Mouse (Mus musculus): ENCODE results near the gene Cbx6.
A peak's percentile ranks its signal among the peaks of the same experiment; 100 is the strongest.

Gene Cbx6

DNA sequence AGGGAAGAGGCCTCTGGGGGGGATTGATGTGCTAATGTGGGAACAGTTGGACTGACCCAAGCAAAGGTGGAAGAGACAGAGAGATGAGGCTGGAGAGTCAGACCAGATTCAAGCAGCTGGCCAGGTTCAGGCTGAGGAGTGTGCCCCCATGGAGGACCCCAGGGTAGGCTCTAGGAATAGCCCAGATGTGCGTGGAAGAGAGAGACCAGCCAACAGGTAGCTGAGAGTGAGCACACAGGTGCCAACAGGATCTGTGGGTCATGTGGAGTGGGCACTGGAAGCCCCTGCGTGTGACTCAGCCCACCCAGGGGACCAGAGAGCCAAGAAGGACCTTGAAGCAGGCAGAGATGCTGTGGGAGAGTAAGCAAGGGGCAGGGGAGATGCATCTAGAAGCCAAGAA, 32.8 kb downstream of the Cbx6 start:
- DNase-seq: no peak

DNA sequence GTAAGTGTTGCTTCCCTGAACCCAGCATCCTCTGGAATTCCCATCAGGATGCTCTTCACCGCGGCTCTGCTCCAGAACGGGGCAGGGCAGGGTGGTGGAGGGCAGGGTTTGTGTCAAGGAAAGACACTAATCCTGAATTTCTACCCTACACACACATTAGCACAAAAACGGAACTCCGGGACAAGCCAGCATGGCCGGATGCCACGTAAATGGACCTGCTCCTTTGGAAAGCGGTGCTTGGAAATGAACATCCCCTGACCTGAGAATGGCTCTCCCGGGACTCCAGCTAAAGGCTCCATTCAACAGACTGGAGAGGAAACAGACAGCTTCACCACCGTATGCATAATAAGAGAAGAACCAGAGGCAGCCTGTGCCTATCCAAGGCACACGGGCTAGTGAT, 33.8 kb downstream of the Cbx6 start:
- DNase-seq: no peak

DNA sequence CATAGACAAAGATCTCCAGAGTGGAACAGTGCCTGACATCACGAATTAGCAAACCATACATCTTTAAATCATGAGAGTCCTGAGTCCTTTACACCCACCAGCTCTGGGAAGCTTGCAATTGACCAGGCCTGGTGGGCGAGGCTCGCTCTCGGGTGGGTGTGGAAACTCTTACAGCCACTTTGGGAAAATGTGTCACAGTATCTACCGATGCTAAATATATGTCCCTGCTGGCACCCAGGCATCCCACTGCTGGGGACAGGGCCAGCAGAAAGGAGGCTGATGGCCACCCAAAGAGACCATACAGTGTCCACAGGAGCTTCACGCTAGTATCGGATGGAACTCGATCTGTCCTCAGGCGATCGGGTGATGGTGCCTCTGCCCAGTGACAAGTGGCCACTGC, 35.9 kb downstream of the Cbx6 start:
- DNase-seq: no peak

DNA sequence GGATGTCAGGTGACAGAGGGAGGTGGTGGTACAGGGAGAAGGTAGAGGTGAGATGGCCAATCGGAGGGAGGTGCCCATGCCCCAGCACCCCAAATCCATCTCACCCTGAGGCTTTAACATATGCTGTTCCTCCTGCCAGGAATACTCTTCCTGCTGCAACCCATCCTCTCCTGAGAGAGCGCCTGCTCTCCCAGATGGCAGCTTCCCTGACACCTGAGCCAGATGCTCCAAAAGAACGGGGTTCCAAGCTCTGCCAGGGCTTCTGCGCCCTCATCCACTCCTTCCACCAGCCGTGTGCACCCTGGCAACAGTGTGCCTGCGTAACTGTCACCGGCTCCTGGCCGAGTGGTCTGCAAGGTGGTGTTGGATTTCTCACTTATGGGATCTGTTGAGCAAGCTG, 36.8 kb downstream of the Cbx6 start:
- no peak for DNase-seq

DNA sequence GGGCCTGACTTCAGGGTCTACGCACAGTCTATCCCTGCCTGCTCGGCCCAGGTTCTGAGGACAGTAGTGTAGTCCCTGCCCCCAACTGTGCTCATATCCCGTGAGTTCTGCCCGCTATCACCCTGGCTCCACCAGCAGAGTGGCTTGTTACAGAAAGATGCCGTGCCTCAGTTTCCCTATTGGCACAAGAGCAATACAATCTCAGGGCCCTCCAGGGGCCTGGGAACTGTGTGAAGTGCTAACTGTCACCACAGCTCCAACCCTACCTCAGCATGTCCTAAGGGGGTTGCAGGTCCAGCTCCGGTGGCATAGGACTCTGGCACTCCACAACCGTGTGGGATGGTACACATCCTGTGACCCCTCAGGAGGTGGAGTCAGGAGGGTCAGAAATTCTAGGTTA, 37.4 kb downstream of the Cbx6 start:
- no peak for DNase-seq

DNA sequence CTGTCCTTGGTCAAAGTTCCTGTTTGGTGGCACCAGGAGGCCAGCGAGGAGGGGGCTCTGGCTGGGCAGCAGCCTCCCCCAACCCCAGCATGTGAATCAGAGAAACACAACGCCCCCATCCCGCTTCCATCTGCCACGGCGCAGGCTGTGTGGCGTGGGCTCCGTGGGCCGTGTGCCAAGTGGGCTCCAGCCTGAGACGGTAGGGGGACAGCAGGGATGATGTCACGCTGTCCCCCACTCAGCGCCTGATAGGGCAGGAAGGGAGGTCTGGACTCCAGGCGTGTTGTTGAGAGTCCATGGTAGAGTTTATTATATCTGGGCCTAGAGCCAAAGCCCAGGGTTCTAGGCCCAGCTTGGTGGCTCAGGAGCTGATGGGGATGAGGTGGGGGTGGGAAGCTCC, 38.2 kb downstream of the Cbx6 start:
- DNase-seq: no peak

DNA sequence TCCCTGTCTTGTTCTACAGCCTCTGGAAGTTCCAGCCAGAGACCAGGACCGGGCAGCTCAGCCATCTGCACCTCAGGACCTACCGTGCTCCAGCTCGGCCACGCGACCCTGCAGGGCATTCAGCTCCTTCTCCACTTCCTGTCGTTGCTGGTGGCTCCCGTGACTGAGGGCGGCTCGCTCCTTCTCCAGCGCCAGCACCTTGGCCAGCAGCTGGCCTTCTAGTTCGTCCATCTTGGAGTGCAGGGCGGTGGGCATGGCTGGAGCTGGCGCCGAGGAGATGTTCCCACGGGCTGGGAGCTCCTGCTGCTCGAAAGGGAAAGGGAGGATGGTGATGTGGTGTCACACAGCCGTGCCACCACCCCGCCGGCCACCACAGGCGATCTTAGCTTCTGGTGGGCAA, 40.3 kb downstream of the Cbx6 start:
- DNase-seq: no peak

DNA sequence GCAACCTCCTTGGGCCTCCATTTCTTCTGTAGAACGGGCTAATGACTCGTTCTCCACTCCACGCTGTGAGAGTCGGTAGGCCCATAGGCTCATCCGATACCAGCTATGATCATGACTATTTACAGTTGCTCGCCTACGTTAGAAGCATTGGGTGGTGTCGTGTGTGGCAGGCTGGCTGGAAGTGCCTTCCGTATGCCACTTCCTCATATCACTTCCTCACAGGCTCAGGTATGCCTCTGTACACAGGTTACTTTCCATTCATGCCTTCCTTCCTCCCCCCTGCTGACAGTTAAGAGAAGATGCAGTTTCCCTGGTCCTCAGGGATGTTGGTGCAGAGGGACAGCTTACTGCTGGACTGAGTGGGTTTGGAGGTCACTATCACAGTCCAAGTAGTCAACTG, 41.4 kb downstream of the Cbx6 start:
- no peak for DNase-seq

DNA sequence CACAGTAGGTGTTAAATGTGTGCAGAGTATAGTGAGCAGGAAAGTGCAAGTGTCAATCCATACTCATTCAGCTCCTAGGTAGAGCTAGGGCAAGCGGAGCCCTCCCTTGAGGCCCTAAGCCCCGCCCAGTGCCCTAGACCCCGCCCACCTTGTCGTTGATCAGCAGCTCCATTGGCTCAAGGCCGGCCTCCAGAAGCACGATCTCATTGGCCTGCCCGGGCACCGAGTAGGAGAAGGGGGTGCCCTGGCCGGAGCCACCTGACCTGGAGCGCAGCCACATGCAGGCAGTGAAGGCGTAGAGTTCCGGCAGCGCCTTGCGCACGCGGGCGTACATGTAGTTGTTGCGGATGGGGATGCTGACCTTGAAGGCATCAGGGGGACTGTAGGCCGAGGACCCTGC, 42.0 kb downstream of the Cbx6 start:
- DNase-seq: peak; percentile 80

DNA sequence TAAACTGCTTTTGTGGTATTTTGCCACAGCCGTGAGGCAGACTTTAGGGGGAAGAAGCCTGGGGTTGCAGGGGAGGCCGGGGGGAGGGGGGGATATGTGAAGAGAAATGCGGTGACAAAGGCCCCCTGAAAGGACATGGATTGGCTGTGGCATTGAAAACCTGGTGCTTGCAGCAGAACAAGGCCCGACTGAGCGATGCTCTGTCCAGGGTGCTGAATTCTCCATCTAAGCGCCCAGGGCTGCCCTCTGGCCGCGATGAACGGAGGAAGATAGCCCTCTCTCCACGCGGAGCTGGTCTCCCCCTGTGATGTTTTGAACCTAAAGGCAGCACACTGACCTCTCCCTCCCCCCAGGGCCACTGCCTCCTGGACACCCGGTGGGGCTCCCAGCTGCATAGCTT, 43.0 kb downstream of the Cbx6 start:
- DNase-seq: peak; percentile 81

DNA sequence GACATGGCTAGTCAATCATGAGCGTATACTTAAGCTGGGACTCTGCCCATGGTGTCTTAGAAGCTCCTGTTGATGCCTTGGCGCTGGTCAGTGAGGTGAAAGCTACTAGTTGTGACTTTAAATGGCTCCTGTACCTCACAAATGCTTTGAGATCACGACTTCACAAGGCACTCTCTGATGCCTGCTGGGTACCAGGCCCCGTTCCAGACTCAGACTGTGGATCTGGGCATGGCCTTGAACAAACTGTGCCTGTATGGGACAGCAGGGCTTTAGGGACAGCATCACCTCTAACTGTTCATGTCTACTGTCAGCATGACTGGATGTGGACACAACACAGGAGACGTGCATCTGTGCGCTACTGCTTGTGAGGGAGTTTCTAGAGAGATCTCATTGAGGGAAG, 43.6 kb downstream of the Cbx6 start:
- DNase-seq: no peak

DNA sequence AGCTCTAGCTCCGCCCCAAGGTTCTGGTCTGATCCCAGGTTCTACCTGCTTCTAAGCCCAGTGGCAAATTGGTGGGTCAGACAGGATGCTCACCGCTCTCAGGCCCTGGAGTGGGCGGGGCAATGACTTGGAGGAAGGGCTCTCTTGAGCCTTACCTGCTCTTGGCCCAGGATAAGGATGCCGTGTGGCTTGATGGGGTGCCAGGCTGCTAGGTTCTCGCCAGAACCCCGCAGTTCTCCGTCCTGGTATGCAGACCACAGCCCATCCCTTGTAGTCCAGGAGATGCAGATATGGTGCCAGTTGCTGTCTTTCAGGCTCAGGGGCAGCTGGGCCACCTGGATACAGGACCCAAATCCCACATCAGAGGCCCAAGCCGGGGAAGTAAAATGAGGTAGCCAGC, 44.4 kb downstream of the Cbx6 start:
- DNase-seq: no peak

DNA sequence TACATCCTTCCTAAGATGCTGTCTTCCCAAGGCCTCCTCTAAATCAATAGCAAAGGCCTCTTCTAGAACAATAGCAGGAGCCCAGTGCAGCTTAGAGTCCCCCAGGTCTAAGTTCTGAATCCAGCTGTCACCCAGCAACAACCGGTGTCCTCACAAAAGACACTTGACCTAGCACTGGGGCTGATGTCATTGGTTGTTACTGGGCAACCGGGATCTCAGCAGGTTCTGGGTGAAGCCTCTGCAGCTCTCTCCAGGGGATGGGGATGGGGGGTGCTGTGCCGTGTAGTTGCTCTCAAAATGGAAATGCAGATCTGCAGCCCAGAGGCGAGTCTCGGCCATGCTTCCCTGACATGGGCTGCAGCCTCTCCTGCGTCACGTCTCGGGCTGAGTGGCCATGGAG, 46.7 kb downstream of the Cbx6 start:
- peak; percentile 53 for DNase-seq

DNA sequence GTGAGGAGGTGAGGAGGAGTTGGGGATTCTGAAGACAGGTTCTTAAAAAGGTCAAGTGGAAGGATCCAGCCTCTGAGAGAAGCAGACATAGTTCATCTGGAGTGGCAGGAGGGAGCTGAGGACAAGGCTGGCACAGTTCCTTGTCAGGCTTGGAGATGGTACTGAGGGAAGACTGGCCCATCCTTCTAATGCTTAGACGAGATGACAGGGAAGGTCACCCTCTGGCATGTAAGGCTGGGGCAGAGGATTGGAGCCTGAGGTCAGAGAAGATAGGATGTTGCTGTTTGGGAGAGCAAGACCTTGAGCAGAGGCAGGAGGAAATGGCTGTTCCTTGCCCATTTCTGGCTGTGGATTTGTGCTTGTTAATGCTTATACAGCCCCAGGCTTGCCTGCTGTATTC, 49.4 kb downstream of the Cbx6 start:
- no peak for DNase-seq

DNA sequence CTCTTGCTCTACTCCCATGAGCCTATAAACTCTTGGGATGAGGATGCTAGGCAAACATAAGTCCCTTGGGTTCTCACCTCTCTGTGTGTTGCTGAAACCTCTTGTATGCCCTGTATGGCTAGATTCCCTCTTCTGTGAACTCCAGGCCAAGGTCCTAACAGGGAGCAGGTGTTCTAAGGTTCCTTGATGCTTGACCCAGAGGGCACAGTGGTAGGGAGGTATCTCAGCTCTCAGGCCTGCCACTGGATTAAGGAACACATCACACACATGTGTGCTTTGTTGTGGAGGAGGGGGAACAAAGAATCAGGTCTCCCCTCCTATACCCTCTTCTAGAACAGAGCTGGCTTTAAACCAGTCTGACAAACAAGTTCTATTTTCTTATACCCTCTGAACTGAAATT, 56.7 kb downstream of the Cbx6 start, which contains the start of gene Dnal4:
Dnal4 (minus strand) TSS at position 101 of the 400 bp plus-strand sequence.
- no peak for DNase-seq

DNA sequence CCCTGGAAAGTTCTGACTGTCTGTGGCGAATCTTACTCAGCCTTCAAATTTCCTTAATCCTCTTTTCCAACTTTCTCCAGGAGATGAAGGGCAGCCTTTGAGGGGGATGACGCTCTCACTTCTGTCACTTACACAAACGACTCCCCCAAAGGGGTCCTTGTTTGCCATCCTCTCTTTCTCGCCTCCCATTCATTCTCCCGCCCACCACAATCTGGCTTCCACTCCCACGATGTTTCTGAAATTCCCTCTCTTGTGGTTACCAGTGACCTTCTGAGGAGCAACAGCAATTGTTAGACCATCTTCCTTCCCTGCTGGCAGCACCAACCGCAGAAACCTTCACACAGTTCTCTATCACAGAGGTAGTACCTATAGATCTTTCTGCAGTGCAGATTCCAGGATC, 58.8 kb downstream of the Cbx6 start:
- DNase-seq: no peak

DNA sequence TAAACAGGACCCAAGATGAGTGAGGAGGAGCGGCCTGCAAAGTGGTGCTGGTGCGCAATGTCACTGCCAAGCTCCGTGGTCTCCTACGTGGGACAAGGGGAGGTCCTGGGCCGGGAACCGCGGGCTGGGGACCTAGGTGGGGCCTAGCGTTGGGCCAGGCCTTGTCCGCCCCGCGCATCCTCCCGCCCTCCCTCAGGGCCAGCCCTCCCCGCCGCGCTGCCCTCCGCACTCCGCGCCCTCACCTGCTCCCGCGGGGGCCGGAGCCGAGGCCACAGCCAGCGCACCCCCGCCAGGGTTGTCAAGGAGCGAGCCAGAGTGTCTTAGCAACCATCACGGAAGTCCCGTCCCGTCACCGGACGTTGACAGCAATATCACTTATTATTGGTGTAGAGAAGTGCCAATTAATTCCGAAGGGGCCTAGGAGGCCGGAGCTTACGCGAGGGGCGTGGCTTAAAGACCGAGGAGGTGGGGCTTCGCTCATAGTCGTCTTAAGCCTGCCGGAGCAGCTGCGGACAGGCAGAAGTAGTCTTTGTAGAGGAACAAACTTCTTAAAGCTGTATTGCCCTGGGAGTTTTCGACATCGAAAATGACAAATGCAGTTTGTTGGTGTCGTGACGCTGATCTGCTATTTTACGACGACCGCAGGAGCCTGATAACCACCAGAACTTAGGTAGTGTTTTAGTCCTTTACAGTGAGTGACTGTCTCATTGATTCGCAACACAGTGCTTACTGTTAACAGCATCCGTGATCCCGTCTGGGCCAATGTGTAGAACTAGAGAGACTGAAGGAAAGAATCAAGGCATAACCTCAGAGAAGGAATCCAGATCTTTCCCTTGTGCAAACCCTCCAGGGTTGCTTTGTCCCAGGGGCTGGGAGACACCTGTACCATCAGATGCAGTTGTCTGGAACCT, 60.1 kb downstream of the Cbx6 start:
- DNase-seq: peak; percentile 99
